Mouse (Mus musculus): ENCODE data around the gene Acrbp.

GRCm38 (mm10) chr6:125088561-125089321, 39.3 kb downstream of the Acrbp start:
- TF ChIP-seq CTCF (IDR thresholded peaks at IDR 0.05) = no peak
- TF ChIP-seq EP300 (IDR thresholded peaks at IDR 0.05; ENCODE audit: insufficient read depth, low read depth, low read length) = no peak
- peak; percentile 67 for TF ChIP-seq POLR2A (IDR thresholded peaks at IDR 0.05; ENCODE audit: insufficient read depth, low read depth, low read length)
